Mouse (Mus musculus) layer of hippocampus, postnatal 14 days (tissue): ENCODE measurements at regions not wholly inside any gene's neighbourhood (a gene's known extent, or its start where the extent isn't known, plus 50 kb on each side); places are given as distances from the start of the nearest gene placed in this dataset.

ENCODE experiments used
- DNase-seq, 2 experiments: peaks; one replicate each; pipeline ENCODE4 v3.0.0; 2021 to 2022; ENCODE audit warnings: low spot score in 2 of 2, mixed read lengths in 1 of 2

- peak in 1 of 2 experiments; percentile 53 for DNase-seq
Observed at GRCm38 (mm10) chr6:100176914-100177560, 110.2 kb downstream of the Rybp start.

GRCm38 (mm10) chr6:100170711-100171348, 116.5 kb downstream of the Rybp start:
- peak; percentile 50 to 79 for DNase-seq

- DNase-seq = no peak
Observed at GRCm38 (mm10) chr6:100167321-100167720, 120.0 kb downstream of the Rybp start.

GRCm38 (mm10) chr6:100165746-100166145, 121.5 kb downstream of the Rybp start:
- DNase-seq = no peak

- no peak for DNase-seq
Observed at GRCm38 (mm10) chr6:100164162-100164561, 123.1 kb downstream of the Rybp start.

- DNase-seq = no peak
Observed at GRCm38 (mm10) chr6:100163814-100164130, 123.5 kb downstream of the Rybp start.

GRCm38 (mm10) chr6:100162961-100163813, 124.1 kb downstream of the Rybp start:
- DNase-seq = peak; percentile 84 to 88

GRCm38 (mm10) chr6:100160670-100161069, 126.6 kb downstream of the Rybp start:
- no peak for DNase-seq

GRCm38 (mm10) chr6:100159817-100160216, 127.5 kb downstream of the Rybp start:
- DNase-seq = no peak

GRCm38 (mm10) chr6:100159246-100159645, 128.0 kb downstream of the Rybp start:
- no peak for DNase-seq

- no peak for DNase-seq
Observed at GRCm38 (mm10) chr6:100157288-100157687, 130.0 kb downstream of the Rybp start.

GRCm38 (mm10) chr6:100156163-100156562, 131.1 kb downstream of the Rybp start:
- no peak for DNase-seq

GRCm38 (mm10) chr6:100155676-100156075, 131.6 kb downstream of the Rybp start:
- no peak for DNase-seq

GRCm38 (mm10) chr6:100151447-100151846, 135.8 kb downstream of the Rybp start:
- no peak for DNase-seq

GRCm38 (mm10) chr6:100150703-100151208, 136.5 kb downstream of the Rybp start:
- no peak for DNase-seq

- DNase-seq = no peak
Observed at GRCm38 (mm10) chr6:100149458-100149852, 137.8 kb downstream of the Rybp start.

GRCm38 (mm10) chr6:100148751-100149457, 138.4 kb downstream of the Rybp start:
- DNase-seq = no peak

- no peak for DNase-seq
Observed at GRCm38 (mm10) chr6:100146360-100146935, 140.8 kb downstream of the Rybp start.

GRCm38 (mm10) chr6:100145869-100146268, 141.4 kb downstream of the Rybp start:
- DNase-seq = no peak

GRCm38 (mm10) chr6:100144544-100145287, 142.6 kb downstream of the Rybp start:
- no peak for DNase-seq
